Mouse (Mus musculus): ENCODE measurements around the gene Nudc. TPM values are rescaled to one million over a fixed set of nuclear protein-coding genes. Genes with fewer than 3 reads are reported as not detected.

The Nudc gene
- polyA plus RNA-seq, 1 experiment from 2014 or later: 293 TPM

DNA sequence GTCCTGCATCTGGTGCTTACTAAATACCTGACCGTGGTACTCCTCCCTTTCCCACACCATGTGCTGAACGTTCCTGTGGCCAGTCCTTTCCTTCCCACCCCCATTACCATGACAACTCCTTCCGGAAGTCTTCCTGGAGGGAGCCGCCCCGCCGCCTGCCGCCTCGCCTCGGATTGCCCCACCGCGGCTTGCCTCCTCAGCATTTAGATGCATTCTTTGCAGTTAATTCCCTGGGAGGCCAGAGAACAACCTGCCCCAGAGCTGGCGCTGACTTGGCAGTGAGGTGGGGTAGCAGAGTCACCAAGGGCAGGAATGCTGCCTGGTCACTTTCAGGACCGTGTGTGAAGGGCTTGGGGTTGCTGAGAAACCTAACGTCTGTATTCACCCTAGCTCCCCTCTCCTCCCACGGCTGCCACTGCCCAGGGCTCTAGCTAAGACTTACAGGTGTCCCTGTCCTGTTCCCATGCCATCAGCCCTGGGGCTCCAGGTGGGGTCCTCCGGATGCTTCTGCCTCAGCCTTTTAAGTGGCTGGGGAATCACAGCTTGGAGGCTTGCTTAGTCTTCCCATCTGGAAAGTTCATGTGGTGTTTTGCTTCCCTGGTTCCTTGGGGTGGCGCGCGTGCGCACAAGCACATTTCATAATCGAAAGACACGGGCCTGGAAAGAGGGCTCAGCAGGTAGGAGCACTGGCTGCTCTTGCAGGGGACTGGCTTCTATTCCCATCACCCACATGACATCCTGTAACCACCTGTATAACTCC, 61.4 kb downstream of the Nudc start:
- peak; percentile 40; the same call in 1 of the 2 replicates for ATAC-seq (ENCODE audit: low FRiP score, low TSS enrichment)
- H3K27ac ChIP-seq (ENCODE audit: low read length): peak overlapping the region; percentile 40

More for the DNA sequence above, 61.4 kb downstream of the Nudc start:
- H3K36me3 ChIP-seq (ENCODE audit: insufficient read depth, low read length): no peaks in the 10 kb centered on the region
- peak overlapping the region; percentile 42 for H3K9ac ChIP-seq (replicated peaks; ENCODE audit: low read length)
- WGBS: 11% methylated on average over 22 of the region's 22 CpGs
- peak overlapping the region; percentile 12; the same call in 1 of the 2 replicates for H3K4me3 ChIP-seq (ENCODE audit: low read length)
- peaks cover 29% of the 10 kb centered on the region for H3K27me3 ChIP-seq (ENCODE audit: insufficient read depth, low read length)
- peaks cover 25% of the 10 kb centered on the region for H3K4me1 ChIP-seq (ENCODE audit: insufficient read depth, low read length)
- H3K4me2 ChIP-seq (replicated peaks; ENCODE audit: low read depth, low read length): peak overlapping the region; percentile 39
- H3K9me3 ChIP-seq (ENCODE audit: low read length): no peaks in the 10 kb centered on the region

Small RNAs within 50 kb of the gene (microRNA-seq; reads per million reads assigned to microRNA genes)
- gene Gm23158: not detected

Other genes starting within 250 kb of the Nudc start
- 12.9 and 14.4 TPM in 2 replicates for gene Wdtc1, start 192.5 kb downstream of the Nudc start, polyA plus RNA-seq (2015; fragmentation: Nextera tagmentation; extraction: Ambion mirVana)
- gene Slc9a1, start 176.3 kb downstream of the Nudc start, polyA plus RNA-seq (2015; fragmentation: Nextera tagmentation; extraction: Ambion mirVana): 9.5 and 10.7 TPM in 2 replicates
- 1.6 TPM in 2 replicates for gene Tent5b, start 65.9 kb downstream of the Nudc start, polyA plus RNA-seq (2015; fragmentation: Nextera tagmentation; extraction: Ambion mirVana)
- 0.41 and 0.75 TPM in 2 replicates for gene Trnp1, start 47.4 kb downstream of the Nudc start, polyA plus RNA-seq (2015; fragmentation: Nextera tagmentation; extraction: Ambion mirVana)
- gene Kdf1, start 27.0 kb downstream of the Nudc start, polyA plus RNA-seq (2015; fragmentation: Nextera tagmentation; extraction: Ambion mirVana): 26.9 and 29.6 TPM in 2 replicates
- 0.57 and 0.97 TPM in 2 replicates for gene Nr0b2, start 7.4 kb upstream of the Nudc start, polyA plus RNA-seq (2015; fragmentation: Nextera tagmentation; extraction: Ambion mirVana)
- gene Gpatch3, start 28.7 kb upstream of the Nudc start, polyA plus RNA-seq (2015; fragmentation: Nextera tagmentation; extraction: Ambion mirVana): 7.5 and 8.3 TPM in 2 replicates
- 20.9 and 21.0 TPM in 2 replicates for gene Gpn2, start 38.4 kb upstream of the Nudc start, polyA plus RNA-seq (2015; fragmentation: Nextera tagmentation; extraction: Ambion mirVana)
- 20.7 and 21.4 TPM in 2 replicates for gene Sfn, start 56.2 kb upstream of the Nudc start, polyA plus RNA-seq (2015; fragmentation: Nextera tagmentation; extraction: Ambion mirVana)
- 2.4 and 4.4 TPM in 2 replicates for gene Zdhhc18, start 104.2 kb upstream of the Nudc start, polyA plus RNA-seq (2015; fragmentation: Nextera tagmentation; extraction: Ambion mirVana)
- gene Pigv, start 126.7 kb upstream of the Nudc start, polyA plus RNA-seq (2015; fragmentation: Nextera tagmentation; extraction: Ambion mirVana): 19.2 and 22.7 TPM in 2 replicates
- 30.5 and 35.0 TPM in 2 replicates for gene Arid1a, start 210.8 kb upstream of the Nudc start, polyA plus RNA-seq (2015; fragmentation: Nextera tagmentation; extraction: Ambion mirVana)

Data from kidney, embryonic 16.5 days (tissue).